ENCODE assay signal across 31 mouse cellular contexts in genomic region chr15:32546746-32547145, GRCm38 (mm10).
"Had no signal": no experiment of that assay in that cellular context is flagged by ENCODE, and none has a peak within 500 bp of the region (broad histone marks: within the 10 kb centered on the region; RNA-seq: fewer than 3 reads in every experiment).

No protein-coding gene starts in this region.

- H3K9me3 ChIP-seq: limb, embryonic 10.5 days; limb, embryonic 12.5 days; limb, embryonic 13.5 days; limb, embryonic 15.5 days; liver, embryonic 12.5 days; liver, embryonic 13.5 days; liver, embryonic 15.5 days; lung, embryonic 15.5 days; midbrain, embryonic 10.5 days; midbrain, embryonic 12.5 days; midbrain, embryonic 15.5 days; neural tube, embryonic 12.5 days; neural tube, embryonic 13.5 days had no signal

- ATAC-seq: liver, embryonic 12.5 days; liver, postnatal 0 days; lung, postnatal 0 days; midbrain, embryonic 15.5 days; midbrain, embryonic 16.5 days had no signal

- H3K27ac ChIP-seq: left cerebral cortex, adult 2 months; limb, embryonic 10.5 days; limb, embryonic 12.5 days; limb, embryonic 13.5 days; limb, embryonic 15.5 days; liver, embryonic 12.5 days; liver, embryonic 13.5 days; liver, embryonic 14.5 days; liver, embryonic 15.5 days; lung, embryonic 15.5 days; macrophage; midbrain, embryonic 10.5 days; midbrain, embryonic 12.5 days; midbrain, embryonic 15.5 days; neural tube, embryonic 12.5 days; neural tube, embryonic 13.5 days had no signal

- H3K9ac ChIP-seq: limb, embryonic 12.5 days; limb, embryonic 13.5 days; limb, embryonic 15.5 days; liver, embryonic 12.5 days; liver, embryonic 13.5 days; liver, embryonic 14.5 days; liver, embryonic 15.5 days; liver, postnatal 0 days; lung, embryonic 14.5 days; lung, embryonic 15.5 days; midbrain, embryonic 12.5 days; midbrain, embryonic 15.5 days; neural tube, embryonic 12.5 days; neural tube, embryonic 13.5 days had no signal

- H3K27me3 ChIP-seq: limb, embryonic 12.5 days; limb, embryonic 13.5 days; limb, embryonic 15.5 days; liver, embryonic 12.5 days; liver, embryonic 13.5 days; liver, embryonic 15.5 days; lung, embryonic 15.5 days; midbrain, embryonic 12.5 days; midbrain, embryonic 15.5 days; neural tube, embryonic 12.5 days; neural tube, embryonic 13.5 days had no signal

- DNase-seq: left cerebral cortex, postnatal 4 days; liver; liver, embryonic 13.5 days; liver, postnatal 0 days; lung, adult 18-20 months; lung, adult 2 months; lung, embryonic 14.5 days; lung, postnatal 10 days; lung, postnatal 14 days; lung, postnatal 36 days; lung, postnatal 4 days; midbrain, embryonic 14.5 days had no signal

- H3K36me3 ChIP-seq: limb, embryonic 15.5 days; liver, embryonic 12.5 days; liver, embryonic 13.5 days; liver, embryonic 15.5 days; lung, embryonic 15.5 days; midbrain, embryonic 10.5 days; midbrain, embryonic 12.5 days; midbrain, embryonic 15.5 days; neural tube, embryonic 12.5 days; neural tube, embryonic 13.5 days had no signal

- H3K4me2 ChIP-seq: limb, embryonic 12.5 days; limb, embryonic 13.5 days; limb, embryonic 15.5 days; liver, embryonic 11.5 days; liver, embryonic 12.5 days; liver, embryonic 13.5 days; liver, embryonic 15.5 days; lung, embryonic 14.5 days; lung, embryonic 15.5 days; midbrain, embryonic 12.5 days; midbrain, embryonic 15.5 days; neural tube, embryonic 12.5 days; neural tube, embryonic 13.5 days had no signal

- H3K4me1 ChIP-seq: limb, embryonic 10.5 days; limb, embryonic 12.5 days; limb, embryonic 13.5 days; limb, embryonic 15.5 days; liver, embryonic 12.5 days; liver, embryonic 13.5 days; liver, embryonic 15.5 days; lung, embryonic 15.5 days; midbrain, embryonic 10.5 days; midbrain, embryonic 12.5 days; midbrain, embryonic 15.5 days; neural tube, embryonic 12.5 days; neural tube, embryonic 13.5 days had no signal

- H3K4me3 ChIP-seq: left cerebral cortex, adult 2 months; limb, embryonic 10.5 days; limb, embryonic 12.5 days; limb, embryonic 13.5 days; limb, embryonic 15.5 days; liver, embryonic 12.5 days; liver, embryonic 13.5 days; liver, embryonic 15.5 days; lung, embryonic 15.5 days; midbrain, embryonic 10.5 days; midbrain, embryonic 12.5 days; midbrain, embryonic 15.5 days; myocyte; neural tube, embryonic 12.5 days; neural tube, embryonic 13.5 days had no signal
